Mouse (Mus musculus) olfactory bulb, adult 2 months (tissue): ENCODE data around the gene Tgfbr1.

Experiments used
- CTCF ChIP-seq: fragments of 200-500 bp; IDR thresholded peaks from 2 replicates; pipeline ENCODE4 v1.5.1; 2012; ENCODE audit warnings: low read depth, mild to moderate bottlenecking, low read length, moderate library complexity; ENCODE audit not compliant: insufficient read depth
- POLR2A ChIP-seq: fragments of 200-500 bp; IDR thresholded peaks from 2 replicates; pipeline ENCODE4 v1.6.1; 2012; ENCODE audit warnings: mild to moderate bottlenecking, low read depth, low read length, moderate library complexity; ENCODE audit not compliant: insufficient read depth

DNA sequence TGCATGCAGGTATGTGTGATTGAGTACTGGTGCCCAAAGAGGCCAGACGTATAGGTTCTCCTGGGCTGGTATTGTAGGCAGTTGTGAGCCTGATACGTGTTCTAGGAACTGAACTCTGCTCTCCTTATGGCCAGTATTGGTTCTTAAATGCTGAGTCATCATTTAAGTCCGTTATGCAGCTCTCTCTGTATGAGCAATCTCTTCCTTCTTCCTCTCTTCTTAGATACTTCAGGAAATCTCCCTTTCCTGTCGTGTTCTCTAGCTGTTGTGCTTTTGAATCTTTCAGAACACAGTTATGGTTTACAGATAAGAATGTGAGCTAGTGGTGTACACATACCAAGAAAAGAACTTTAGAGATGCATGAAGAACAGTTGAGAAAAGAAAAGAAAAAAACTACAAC is 47.3 kb downstream of the Tgfbr1 start:
- no peak for TF ChIP-seq CTCF
- TF ChIP-seq POLR2A: no peak
